Mouse (Mus musculus) embryonic fibroblast, embryonic 13.5 days (primary cell): ENCODE data around the gene Eml2.

Experiments used
- CTCF ChIP-seq: IDR thresholded peaks from 2 replicates; pipeline ENCODE4 v1.5.1; 2011; ENCODE audit warnings: mild to moderate bottlenecking, control low read depth, low read length, moderate library complexity, borderline replicate concordance; ENCODE audit not compliant: insufficient read depth
- POLR2A ChIP-seq: IDR thresholded peaks from 2 replicates; pipeline ENCODE4 v1.6.1; 2011; ENCODE audit warnings: low read depth, mild to moderate bottlenecking, control low read depth, low read length, moderate library complexity

DNA sequence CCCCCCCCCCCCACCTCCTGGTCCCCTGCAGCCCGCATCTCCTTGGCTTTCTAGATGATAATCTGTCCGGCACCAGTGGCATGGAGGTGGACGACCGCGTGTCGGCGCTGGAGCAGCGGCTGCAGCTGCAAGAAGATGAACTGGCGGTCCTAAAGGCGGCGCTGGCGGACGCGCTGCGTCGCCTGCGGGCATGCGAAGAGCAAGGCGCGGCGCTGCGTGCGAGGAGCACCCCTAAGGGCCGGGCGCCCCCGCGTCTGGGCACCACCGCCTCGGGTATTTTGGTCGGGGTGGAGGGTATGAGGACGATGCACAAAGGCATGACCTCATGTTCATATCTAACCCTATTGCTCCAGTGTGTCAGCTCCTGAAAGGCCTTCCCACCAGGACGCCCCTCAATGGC, 3.0 kb downstream of the Eml2 start:
- TF ChIP-seq POLR2A (no peak), CTCF (peak; percentile 86)
